Mouse (Mus musculus) kidney, adult 9 months (tissue): ENCODE data around the gene 4932438A13Rik.
A peak's percentile ranks its signal among the peaks of the same experiment; 100 is the strongest.

Source experiments
- DNase-seq: peaks from one replicate; pipeline ENCODE4 v3.0.0; 2022

Gene 4932438A13Rik

DNA sequence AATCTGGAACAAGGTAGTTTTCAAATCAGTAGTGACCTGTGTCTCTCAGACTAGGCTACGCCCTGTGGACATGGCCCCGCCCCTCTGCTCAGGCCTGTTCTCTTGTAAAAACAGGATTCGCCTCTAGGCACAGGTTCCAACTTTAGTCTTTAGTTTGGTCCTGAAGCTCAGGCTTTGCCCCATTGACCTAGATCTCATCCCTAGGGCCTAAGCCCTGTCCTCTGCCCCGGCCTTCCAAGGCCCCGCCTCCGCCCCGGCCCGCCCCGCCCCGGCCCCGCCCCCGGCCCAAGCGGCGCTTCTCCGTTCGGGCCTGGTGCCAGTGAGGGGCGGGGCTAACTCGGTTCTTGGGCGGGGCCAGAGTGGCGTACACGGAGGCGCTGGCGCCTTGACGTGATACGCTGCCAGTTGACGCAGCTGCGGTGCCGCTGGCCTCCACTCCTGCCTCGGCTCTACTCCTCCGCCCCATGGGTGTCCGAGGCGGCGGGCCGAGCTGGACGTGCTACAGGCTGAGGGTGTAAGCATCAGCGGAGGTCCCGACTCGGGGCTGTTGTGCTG is at the start of gene 4932438A13Rik:
Gene 4932438A13Rik (plus strand): TSS at position 384 of the 555 bp plus-strand sequence.
- DNase-seq = peak; percentile 97

DNA sequence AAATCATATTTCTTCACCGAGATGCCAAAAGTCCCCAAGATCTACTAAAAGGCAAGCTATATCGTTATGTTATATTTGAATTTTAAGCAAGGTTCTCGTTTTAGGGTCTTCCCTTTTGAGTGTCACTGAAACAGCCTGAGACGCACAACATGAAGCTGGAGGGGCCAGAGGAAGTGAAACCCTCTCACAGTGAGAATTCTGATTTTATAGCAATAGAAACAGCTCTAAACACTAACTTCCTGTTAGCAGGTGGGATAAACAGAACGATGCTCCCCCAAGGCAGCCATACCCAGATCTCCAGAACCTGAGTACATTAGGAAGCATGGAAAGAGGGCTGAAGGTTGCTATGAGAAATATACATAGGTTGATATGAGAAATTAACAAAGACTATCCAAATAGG is 46.3 kb upstream of the 4932438A13Rik start:
- DNase-seq = no peak

DNA sequence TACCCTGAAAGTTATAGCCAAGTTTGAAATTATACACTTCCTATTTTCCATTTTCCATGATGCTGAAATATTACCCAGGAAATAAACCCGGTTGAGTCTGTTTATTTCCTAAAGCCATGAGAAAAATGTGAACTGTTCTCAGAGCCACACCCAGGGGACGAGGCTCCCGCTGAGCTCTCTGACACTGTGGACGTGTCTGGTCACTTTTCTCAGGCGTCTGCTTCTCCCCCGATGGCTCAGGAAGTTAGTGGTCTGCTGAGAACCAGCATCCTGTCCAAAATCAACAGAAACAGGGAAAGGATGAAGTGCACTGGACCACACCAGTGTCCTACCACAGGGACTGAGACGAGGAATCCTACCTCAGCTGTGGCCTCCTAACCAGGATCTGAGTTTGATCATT is 43.5 kb upstream of the 4932438A13Rik start:
- DNase-seq = peak; percentile 44

DNA sequence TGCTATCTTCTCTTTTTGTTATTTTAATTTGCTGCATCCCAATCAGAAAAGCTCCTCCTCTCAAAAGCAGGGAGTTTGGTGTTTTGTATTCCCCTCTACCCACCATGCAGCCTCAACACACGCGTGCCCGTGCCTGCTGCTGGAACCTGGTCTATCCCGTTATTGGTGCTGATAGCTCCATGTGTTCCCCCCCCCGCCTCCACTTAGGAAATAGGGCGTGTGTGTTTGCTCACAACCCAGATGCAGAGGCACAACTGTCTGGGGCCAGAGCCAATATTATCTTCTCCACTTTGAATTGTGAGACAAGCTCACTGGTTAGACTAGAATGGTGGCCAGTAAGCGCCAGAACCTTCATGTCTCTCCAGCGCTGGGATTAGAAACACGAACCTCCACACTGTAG is 41.9 kb upstream of the 4932438A13Rik start:
- no peak for DNase-seq

DNA sequence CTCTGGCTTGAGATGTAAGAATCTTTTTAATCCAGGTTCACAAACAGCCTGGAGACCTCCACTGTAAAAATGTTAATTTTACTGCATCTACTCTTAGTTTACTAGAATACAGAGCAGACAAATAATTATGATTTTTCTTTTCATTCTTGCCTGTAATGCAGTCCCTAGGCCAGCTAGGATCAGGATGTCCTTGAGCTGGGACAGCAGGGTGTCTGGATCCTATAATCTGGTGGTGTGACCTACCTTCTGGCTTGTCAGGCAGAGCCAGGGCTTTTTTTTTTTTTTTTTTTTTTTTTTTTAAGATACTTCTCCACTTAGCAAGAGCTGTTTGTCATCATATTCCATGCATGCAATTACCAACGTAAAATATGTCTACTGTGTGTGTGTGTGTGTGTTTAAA is 37.8 kb upstream of the 4932438A13Rik start:
- DNase-seq = no peak

DNA sequence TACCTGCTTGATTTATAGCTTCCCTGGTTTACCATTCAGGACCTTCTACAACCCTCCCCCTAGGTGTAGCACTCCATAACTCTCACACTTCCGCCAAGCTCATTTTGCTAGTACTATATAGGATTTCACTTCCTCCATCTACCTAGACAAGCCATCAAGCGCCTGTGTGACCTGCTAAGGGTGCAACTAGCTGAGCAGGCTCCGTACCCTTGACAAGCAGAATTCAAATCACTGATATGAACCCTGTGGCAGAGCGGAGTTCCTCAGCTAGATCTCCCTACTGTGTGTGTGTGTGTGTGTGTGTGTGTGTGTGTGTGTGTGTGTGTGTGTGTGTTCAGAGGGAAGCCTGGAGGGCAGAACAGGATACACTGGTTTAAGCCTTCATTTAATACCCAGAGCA is 37.4 kb upstream of the 4932438A13Rik start:
- no peak for DNase-seq

DNA sequence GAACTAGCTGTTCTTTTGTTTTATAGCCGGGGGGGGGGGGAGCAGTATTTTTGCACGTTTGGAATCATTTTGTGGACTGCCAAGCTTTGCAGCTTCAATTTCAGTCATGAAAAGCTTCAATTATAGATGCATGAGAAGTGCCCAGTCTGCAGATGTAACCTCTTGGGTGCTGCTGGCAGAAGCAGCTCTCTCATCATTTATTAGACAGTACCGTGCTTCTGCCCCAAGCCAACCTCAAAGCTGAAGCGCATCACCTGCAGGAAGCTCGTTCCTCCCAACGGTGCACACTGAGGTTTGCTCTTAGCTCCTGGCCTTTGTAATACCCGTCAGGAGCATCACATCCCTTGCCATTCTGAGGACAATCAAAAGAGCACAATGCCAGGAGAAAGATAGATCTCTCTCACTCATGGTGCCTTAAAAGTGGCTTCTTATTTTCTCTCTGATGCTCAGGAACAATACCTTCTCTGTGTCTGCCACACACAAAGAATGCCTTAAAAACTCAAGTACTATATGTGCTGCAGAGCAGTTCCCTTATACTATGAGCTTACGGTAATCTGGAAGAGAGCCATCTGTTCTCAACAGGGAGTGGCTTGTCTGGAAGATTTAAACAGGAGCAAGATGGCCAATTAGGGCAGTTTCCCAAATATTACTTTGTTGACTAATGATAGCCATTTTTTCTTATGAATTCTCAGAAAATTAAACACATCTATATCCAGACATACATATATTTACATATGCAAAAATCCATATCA is 35.5 kb upstream of the 4932438A13Rik start:
- no peak for DNase-seq

DNA sequence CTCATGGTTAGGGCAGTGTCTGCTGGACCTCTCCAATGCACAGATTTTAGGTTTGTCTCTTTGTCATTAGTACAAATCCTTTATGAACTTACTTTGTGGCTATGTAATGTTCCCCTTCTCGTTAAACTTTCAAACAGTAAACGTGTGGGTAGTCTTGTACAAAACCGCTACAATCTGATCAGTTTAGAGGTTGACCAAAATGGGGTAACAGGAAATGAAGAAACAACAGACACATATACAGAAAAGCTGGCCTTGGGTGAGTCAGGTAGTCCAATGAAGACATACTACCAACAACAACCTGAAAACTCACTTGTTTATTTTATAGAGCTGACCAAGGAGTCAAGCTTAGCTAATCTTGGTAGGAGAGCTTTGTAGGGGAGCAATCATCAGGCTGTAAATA is 32.7 kb upstream of the 4932438A13Rik start:
- DNase-seq = no peak

DNA sequence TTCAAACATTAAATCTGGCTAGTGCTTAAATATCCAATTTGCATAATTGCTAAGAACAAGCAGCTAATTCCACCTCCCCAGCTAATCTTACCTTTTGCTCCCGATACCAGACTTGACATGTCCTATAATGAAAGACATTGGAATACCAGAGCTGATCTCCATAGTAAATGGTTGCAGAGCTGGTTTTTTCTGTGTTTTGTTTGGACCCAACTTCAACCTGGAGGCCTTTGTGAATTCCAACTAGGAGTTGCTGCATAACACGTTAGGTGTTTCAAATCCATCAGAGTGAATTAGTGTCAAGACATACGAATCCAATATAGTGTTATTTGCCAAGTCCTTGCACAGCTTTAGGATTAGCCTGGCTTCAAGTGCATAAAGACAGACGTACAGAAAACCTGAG is 28.5 kb upstream of the 4932438A13Rik start:
- no peak for DNase-seq

DNA sequence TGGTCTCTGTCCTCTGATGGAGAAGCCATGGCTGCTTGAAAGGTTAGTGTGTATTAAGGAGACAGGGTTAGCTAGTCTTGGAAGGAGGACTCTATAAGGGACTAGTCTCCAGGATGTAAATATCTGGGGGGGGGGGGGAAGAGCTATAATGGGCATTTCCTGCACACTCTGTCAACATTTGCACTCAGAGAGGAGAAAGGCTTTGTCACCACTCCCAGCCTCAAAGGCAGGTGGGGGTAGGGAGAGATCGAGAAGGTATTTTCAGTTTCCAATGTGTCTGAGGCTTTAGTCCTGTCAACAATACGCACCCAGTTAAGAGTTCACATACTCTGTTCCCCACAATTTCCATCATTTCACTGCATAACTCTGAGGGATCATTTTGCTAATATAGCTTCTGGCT is 28.1 kb upstream of the 4932438A13Rik start:
- DNase-seq = no peak

DNA sequence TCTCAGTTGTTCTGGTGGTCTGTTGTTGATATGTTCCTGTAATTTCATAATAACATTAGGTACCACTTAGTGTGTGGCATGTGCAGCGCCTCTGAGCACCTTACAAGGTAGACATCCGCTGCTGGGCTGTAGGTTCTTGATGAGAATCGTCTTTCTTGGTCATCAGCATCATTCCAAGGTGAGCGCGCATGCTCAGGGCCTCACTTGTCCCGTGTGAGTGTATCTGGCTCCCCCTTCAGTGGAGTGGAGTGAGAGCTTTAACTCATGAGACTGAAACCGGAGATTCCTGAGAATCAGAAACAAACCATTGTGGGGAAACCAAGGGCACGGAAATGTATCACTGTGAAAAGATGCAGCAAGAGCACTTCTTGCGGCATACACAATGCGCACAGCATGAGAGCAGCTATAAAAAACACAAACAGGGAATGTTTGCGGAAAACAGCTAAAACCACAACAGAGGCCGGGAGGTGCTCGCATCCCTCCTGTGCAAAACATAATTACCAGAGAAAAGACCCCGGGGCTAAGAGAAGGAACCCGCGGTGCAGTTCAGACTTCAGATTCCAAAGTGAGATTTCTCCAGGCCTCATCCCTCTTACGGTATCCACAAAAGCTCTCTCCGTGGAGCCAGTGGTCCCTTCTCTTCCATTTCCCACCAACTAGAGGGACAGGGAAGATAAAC is 27.2 kb upstream of the 4932438A13Rik start:
- DNase-seq = peak; percentile 18

DNA sequence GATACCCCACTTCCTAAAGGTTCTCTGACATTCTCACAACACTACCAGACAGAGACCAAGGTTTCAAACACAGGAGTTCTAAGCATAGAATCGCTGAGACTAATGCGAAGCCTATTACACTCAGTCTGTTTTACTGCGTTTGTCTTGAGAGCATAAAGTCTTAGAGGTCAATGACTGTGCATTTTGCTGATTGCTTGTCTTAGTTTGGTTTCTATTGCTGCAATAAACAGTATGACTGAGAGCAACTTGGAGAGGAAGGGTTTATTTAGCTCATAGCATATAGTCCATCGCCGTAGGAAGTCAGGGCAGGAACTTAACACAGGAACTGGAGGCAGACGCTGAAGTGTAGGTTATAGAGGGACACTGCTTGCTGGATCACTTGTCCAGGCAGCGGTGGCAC is 26.1 kb upstream of the 4932438A13Rik start:
- no peak for DNase-seq

DNA sequence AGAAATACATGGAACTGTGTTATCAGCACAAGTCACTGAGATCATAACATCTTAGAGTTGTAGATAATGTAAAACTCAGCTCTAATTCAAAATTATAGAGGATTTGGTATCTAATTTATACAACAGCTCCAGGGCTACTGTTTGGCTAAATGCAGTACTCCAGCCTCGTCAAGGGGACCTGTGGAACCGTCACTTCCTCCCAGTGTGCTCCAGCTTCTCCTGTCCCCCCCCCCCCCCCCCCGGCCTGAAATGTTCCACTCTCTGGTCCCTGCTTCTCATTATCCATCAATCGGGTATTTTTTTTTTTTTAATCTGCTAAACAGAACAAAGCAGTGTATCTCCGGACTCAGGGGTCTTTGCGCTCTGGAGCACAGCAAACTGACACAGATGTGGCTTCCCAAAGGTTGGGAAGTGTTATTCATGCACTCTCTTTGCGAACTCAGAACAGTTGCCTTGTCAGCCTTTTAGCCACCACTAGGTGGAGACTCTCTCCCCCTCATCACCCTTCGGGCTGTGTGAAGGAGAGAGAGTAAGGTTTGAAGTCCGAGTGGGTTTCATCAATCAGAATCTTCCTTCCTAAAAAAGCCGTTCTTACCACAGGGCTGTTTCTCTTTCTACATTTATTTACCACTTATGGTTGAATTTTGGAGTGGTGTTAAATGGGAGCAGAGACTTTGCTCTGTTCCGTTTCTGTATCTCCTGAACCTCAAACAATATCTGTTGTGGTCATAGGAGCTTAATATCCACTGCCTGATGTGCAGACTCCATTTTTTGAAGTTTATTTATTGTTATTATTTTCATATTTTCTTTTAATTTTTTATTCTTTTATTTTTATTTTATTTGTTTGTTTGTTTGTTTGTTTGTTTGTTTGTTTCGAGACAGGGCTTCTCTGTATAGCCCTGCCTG is 22.0 kb upstream of the 4932438A13Rik start:
- peak; percentile 68 for DNase-seq

DNA sequence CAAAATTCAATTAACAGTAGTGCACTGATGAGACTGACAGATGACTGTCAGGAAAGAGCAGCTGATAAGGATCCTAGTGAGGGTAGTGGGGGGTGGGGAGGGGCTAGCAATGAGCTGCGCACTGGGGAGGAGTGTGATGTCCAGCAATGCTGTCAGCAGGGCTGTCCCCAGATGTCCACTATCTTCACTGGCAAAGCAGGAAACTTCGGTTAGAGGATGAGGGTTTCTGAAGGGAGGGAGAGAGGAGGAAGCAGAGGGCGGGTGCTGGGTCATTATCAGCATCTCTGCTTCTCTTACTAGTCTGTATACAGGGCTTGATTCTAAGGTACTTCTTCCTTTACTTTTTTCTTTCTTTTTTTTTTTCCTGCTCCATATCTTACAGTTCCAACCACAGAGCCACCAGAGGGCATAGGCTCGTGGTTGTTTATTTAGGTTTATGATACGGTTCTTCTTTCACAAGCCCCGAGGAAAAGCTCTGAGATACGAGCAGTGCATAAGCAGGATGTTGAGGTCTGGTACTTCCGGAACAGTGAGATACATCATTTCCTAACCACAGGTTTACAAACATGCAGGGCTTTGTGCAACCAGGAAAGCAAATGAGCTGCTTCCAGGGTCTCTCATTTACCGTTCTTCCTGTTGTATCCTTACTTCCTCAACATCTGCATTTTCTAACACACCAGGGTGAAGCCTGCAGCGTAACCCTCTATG is 9.0 kb upstream of the 4932438A13Rik start:
- DNase-seq = no peak

DNA sequence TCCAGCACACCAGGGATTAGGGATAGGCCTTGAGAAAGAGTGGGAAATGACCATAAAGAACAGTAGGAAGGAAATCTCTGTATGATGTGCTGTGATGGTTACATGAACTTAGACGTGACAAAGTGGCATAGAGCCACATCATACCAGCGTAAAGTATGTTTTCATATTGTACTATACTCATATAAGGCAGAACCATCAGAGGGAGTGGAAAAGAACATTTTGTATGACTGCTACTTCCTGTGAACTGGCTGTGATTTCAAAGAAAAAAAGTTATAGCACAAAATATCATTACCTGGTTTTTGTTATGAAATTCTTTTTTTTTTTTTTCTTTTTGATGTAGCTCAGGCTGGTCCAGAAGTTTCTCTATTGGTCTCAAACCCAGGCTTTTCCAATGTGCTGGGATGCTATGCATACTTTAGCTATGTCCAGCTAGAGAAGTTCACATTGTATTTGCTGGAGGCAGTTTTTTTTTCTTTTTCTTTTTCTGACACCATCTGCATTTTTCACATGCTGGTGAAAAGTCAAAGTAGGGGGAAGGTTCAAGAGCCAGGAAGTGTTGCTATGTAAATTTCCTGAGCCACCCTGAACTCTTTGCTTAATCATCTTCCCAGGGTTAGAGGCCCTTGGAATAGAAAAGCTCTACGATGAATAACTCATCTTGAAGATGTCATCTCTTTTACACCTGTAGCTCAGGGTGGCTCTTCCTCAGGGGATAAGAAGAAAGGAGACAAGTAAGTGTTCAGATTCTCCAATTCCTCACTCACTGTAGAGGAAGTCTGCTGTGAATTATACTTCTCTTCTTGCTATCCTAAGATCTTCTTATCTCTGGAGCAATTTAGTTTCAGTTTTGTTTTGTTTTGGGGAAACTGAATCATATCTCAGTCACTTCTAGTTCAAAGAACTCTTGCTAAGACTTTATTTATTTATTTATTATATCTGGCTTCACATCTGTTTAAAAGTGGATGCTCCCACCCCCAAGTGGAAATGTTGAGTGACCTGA is 1.2 kb upstream of the 4932438A13Rik start:
- DNase-seq = peak; percentile 22

DNA sequence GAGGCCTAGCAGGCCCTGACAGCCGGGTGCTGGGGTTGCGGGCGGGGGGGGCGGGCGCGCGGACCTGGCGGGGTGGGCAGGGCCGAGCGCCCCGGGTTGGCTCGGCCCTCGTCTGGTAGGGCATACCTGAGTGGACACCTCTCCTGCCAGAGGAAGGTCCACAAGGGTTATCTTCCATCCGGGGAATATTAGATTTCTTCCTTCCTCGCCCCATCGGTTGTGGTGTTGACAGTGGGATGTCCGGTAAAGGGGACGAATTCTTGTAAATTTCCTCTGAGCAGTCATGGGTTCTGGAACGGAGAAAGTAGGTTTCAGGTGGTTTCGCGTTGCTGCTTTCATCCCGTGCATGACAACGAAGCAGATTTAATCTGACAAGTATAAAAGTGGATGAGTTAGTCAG is 523 bp downstream of the 4932438A13Rik start:
- no peak for DNase-seq

DNA sequence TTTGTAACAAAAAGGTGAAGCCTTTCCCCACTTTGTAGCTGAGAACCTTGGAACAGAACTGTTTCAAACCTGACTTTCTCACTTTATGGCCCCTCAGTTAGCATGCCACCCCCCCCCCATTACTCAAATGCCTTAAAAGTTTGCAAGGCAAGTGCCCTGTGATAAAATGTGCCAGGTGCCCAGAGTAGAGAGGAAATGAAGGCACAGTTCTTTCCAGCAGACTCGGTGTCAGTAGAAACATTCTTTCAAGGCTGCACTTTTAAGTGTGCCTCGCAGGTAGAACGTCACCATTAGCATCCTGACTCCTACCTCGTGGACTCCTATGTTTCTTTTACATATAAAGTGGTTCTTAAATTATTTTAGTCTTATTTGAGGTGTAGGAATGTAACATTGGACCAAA is 977 bp downstream of the 4932438A13Rik start:
- no peak for DNase-seq

DNA sequence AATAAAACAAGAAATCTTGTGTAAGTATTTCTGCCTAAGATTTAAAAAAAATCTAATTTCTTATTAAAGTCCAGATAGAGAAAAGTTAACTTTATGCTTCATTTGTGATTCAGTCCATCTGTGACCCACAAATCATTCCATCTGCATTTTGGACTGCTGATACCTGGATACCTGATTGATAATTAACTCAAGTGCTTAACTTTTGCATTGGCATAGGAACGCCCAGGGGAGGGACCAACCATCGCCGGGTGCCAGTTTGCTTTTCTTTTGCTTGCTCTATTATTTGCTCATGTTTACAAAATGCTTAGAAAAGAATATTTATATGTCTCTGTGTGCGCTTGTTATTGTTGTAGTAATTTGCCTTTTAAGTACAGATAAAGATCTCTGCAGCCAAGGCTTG is 1.6 kb downstream of the 4932438A13Rik start:
- DNase-seq = peak; percentile 54

DNA sequence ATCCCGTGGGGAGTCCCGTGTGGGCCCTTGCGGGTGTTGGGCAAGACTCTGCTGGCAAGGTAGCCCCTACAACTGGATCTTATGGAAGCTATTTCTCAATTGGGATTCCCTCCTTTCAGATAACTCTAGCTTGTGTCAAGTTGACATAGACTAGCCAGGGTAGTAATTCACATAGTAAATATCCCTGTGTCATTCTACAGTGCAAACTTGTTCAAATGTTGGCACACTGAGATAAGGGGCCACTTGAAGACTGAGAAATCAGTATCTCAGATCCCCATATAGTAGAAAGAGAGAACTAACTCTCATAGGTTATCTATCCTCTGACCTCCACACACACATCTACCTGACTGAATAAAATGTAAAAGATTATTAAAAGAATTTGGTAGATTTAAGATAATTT is 42.5 kb downstream of the 4932438A13Rik start:
- DNase-seq = no peak

DNA sequence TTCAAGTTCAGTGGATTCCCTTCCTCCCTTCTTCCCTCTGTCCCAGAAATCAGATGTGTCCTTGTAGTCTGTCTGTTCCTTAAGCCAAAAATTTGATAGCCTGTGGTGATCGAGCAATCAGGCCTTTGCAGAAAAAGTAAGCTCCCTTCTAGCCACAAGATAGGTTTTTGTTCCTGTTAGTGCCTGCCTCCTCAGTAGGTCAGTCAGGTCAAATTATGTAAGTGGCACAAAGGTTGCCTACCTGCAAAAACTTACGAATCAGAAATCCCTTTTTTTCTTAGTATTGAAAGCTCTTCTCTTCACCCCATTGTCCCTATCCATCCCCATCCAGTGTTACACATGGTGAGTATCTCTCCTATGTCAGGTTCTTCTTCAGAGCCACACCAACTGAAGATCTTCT is 54.9 kb downstream of the 4932438A13Rik start:
- no peak for DNase-seq

DNA sequence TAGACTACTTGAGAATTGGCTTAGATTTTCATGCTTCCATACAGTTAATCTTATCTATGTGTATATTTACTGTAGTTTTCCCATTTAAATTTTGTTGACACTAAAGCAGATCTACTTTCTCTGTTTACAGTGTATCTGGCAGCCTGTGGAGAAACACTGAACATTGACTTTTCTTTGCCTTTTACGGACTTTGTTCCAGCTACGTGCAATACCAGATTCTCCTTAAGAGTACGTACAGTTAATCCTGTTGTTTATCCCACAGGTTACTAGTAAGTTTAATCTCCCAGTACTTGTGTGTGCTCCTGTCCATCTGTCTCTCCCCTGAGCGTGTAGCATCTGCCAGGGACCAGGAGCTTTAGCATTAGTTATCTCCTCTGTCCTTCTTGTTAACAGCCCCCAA is 55.4 kb downstream of the 4932438A13Rik start:
- no peak for DNase-seq
